Mouse (Mus musculus): ENCODE measurements around the gene Nfix. TPM values are rescaled to one million over a fixed set of nuclear protein-coding genes. Genes with fewer than 3 reads are reported as not detected.
A peak's percentile ranks its signal among the peaks of the same experiment; 100 is the strongest.

The Nfix gene
- polyA plus RNA-seq, 1 experiment: 46.8 TPM

DNA sequence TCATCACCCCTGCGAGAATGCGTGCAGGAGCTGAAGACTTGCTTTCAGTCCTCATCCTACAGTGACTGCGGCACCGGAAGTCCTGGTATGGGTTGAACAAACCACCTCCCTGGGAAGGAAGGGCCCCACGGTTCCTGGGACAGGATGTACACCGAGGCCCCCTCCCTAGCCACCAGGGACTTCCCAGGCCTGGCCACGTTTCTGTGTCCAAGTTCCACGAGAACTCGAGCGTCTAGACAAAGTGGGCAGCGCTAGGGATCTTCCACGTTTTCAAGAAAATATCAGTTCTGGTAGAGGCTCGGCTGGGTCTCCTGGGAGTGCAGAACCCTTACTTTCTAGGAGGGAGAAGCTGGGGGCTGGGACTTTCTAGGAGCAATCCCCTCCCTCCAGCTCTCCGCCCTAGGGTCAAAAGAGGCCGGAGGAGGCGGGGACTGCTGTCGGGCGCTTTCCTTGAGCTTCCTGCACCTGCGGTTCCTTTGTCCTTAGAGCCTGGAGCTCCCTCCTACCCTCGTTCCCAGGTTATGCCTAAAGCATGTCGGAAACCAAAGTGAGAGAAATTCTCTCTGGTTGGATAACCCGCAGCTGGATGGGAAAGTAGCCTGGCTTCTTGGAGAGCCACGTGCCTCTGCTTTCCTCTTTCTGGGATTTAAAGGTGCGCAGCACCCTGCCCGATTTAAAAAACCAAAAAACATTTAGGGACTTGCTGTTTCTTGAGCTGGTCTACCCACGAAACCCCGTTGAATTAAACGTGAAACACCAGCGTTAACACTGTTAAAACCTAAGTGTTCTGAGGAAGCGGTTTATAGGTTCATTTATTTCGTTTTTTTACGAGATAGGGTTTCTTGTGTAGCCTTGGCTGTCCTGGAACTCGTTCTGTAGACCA, 140.0 kb downstream of the Nfix start:
- TF ChIP-seq CTCF (IDR thresholded peaks at IDR 0.05; ENCODE audit: borderline replicate concordance, extremely low read depth, insufficient read depth, insufficient read length) (no peak), POLR2A (IDR thresholded peaks at IDR 0.05; ENCODE audit: borderline replicate concordance, extremely low read depth, insufficient read depth, insufficient read length, poor library complexity, severe bottlenecking) (no peak)
- DNase-seq (ENCODE audit: low read depth): peak; percentile 50

DNA sequence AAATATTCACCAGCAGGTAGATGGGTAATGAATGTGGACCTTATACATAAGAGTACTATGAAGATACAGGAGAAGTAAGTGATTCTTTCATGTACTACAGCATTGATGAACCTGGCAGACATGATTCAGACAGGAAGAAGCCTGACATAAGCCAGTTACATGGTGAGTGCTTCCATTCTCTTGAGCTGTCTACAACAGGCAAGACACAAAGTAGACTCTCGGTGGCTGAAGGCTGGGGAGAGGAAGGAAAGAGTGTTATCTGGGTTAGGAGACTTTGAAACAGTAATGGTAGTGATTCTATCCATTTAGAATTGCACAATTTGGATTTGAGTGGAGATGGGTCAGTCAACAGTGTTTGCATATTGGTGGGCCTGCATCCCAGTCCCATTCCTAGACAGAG, 141.2 kb downstream of the Nfix start:
- no peak for DNase-seq (ENCODE audit: low read depth)
- no peak for TF ChIP-seq CTCF (IDR thresholded peaks at IDR 0.05; ENCODE audit: borderline replicate concordance, extremely low read depth, insufficient read depth, insufficient read length)
- TF ChIP-seq POLR2A (IDR thresholded peaks at IDR 0.05; ENCODE audit: borderline replicate concordance, extremely low read depth, insufficient read depth, insufficient read length, poor library complexity, severe bottlenecking): no peak

- no peak for TF ChIP-seq CTCF (IDR thresholded peaks at IDR 0.05; ENCODE audit: borderline replicate concordance, extremely low read depth, insufficient read depth, insufficient read length)
- no peak for TF ChIP-seq POLR2A (IDR thresholded peaks at IDR 0.05; ENCODE audit: borderline replicate concordance, extremely low read depth, insufficient read depth, insufficient read length, poor library complexity, severe bottlenecking)
- no peak for DNase-seq (ENCODE audit: low read depth)
Observed at GRCm38 (mm10) chr8:84657680-84658079, 142.5 kb downstream of the Nfix start.

DNA sequence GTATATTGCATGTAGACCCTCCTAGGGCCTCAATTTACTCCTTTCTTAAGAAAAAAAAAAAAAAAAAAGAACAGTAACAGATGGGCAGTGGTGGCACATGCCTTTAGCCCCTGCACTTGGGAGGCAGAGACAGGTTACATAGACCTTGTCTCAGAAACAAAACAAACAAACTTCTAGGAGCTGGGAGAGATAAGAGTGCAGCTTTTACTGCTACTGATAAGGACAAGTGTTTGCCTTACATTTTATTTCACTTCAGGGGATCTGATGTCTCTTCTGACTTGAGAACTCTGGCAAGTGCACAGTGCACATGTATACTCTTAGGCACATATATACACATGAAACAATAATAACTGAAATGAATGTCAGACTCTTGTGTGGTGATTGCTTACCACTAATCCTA, 142.9 kb downstream of the Nfix start:
- no peak for DNase-seq (ENCODE audit: low read depth)
- TF ChIP-seq POLR2A (IDR thresholded peaks at IDR 0.05; ENCODE audit: borderline replicate concordance, extremely low read depth, insufficient read depth, insufficient read length, poor library complexity, severe bottlenecking) (no peak), CTCF (IDR thresholded peaks at IDR 0.05; ENCODE audit: borderline replicate concordance, extremely low read depth, insufficient read depth, insufficient read length) (no peak)

- TF ChIP-seq CTCF (IDR thresholded peaks at IDR 0.05; ENCODE audit: borderline replicate concordance, extremely low read depth, insufficient read depth, insufficient read length) (no peak), POLR2A (IDR thresholded peaks at IDR 0.05; ENCODE audit: borderline replicate concordance, extremely low read depth, insufficient read depth, insufficient read length, poor library complexity, severe bottlenecking) (no peak)
- DNase-seq (ENCODE audit: low read depth): peak; percentile 60
Observed at GRCm38 (mm10) chr8:84656641-84657126, 143.5 kb downstream of the Nfix start.

DNA sequence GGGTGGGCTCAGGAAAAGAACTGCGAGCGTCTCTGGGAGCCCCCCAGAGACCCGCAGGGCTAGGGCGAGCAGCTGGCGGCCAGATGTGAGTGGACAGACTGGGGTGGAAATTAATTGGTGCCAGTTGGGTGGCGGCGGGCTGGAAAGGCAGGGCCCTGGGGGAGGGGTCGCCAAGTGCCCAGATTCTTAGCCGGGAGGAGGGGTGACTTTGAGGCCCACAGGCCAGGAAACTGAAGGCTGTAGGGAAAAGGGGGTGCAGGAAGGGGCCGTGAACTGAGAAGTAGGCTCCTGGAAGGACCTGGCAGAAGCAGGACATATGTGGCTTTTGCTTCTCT, 144.0 kb downstream of the Nfix start:
- TF ChIP-seq CTCF (IDR thresholded peaks at IDR 0.05; ENCODE audit: borderline replicate concordance, extremely low read depth, insufficient read depth, insufficient read length) (no peak), POLR2A (IDR thresholded peaks at IDR 0.05; ENCODE audit: borderline replicate concordance, extremely low read depth, insufficient read depth, insufficient read length, poor library complexity, severe bottlenecking) (no peak)
- DNase-seq (ENCODE audit: low read depth): peak; percentile 34

DNA sequence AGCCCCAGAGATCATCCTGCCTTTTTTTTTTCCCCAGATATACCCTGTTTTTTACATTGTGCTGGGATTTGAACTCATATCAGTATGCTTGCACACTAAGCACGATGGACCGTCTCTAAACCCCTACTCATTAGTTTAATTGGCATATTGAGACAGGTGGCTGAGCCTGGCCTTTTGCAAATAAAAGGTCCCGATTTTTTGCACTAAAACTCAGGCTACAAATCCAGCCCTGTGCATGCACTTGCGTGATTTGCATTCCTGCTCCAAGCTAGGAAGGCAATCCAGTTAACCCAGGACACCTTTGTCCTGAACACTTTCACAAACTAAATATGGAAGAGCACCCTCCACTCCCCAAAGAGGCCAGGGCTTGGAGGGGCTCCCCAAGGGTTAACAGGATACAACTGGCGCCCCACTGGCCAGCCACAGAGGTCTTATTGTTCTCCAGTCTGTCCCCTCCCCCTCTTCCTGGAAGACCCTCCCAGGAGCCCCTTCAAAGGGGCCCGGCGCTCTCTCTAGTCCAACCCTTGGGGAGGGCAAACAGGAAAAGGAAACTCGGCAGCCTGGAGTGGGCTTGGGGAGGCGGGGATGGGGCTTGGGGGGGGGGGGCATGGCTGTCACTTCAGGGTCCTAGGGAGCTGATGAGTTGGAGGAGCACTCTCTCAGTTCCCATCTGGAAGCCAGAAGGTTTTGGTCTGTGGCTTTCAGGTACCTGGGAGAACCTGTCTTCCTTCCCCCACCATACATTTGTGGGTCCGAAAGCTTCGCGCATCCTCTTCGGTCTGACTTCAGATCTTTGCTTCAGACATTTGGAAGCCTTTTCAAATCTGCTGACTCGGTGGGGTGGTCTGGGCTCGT, 144.6 kb downstream of the Nfix start:
- no peak for TF ChIP-seq POLR2A (IDR thresholded peaks at IDR 0.05; ENCODE audit: borderline replicate concordance, extremely low read depth, insufficient read depth, insufficient read length, poor library complexity, severe bottlenecking)
- TF ChIP-seq CTCF (IDR thresholded peaks at IDR 0.05; ENCODE audit: borderline replicate concordance, extremely low read depth, insufficient read depth, insufficient read length): no peak
- peak; percentile 86 for DNase-seq (ENCODE audit: low read depth)

- DNase-seq (ENCODE audit: low read depth): no peak
- TF ChIP-seq CTCF (IDR thresholded peaks at IDR 0.05; ENCODE audit: borderline replicate concordance, extremely low read depth, insufficient read depth, insufficient read length) (peak; percentile 23; the same call in 1 of the 2 replicates), POLR2A (IDR thresholded peaks at IDR 0.05; ENCODE audit: borderline replicate concordance, extremely low read depth, insufficient read depth, insufficient read length, poor library complexity, severe bottlenecking) (no peak)
Observed at GRCm38 (mm10) chr8:84654597-84654996, 145.5 kb downstream of the Nfix start.

- no peak for TF ChIP-seq CTCF (IDR thresholded peaks at IDR 0.05; ENCODE audit: borderline replicate concordance, extremely low read depth, insufficient read depth, insufficient read length)
- no peak for TF ChIP-seq POLR2A (IDR thresholded peaks at IDR 0.05; ENCODE audit: borderline replicate concordance, extremely low read depth, insufficient read depth, insufficient read length, poor library complexity, severe bottlenecking)
- DNase-seq (ENCODE audit: low read depth): no peak
Observed at GRCm38 (mm10) chr8:84653092-84653631, 147.0 kb downstream of the Nfix start.

DNA sequence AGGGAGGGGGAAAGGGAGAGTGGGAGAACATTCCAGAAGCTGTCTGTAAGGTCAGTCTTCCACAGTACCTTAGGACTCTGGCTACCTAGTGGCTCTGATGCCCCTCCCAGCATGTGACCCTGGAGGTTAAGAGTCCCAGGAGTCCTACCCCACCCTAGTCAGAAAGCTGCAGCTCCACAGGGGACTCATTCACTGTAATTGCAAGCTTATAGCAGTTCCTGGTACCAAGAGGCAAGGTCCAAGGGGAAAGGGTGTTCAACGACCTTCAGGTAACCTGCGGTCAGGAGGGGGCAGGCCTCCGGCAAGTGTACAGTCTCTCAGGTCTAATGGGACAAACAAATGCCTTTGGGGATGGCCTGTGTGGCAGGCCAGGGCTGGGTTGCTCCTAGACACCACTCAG, 149.9 kb downstream of the Nfix start:
- TF ChIP-seq POLR2A (IDR thresholded peaks at IDR 0.05; ENCODE audit: borderline replicate concordance, extremely low read depth, insufficient read depth, insufficient read length, poor library complexity, severe bottlenecking) (no peak), CTCF (IDR thresholded peaks at IDR 0.05; ENCODE audit: borderline replicate concordance, extremely low read depth, insufficient read depth, insufficient read length) (no peak)
- DNase-seq (ENCODE audit: low read depth): no peak

Other genes with a start within 250 kb of the Nfix start
- 7.3 and 11.0 TPM in 2 replicates for gene Ier2, start 137.5 kb downstream of the Nfix start, polyA plus RNA-seq (2012; rRNA removed)
- 113 and 120 TPM in 2 replicates for gene Trmt1, start 114.0 kb downstream of the Nfix start, polyA plus RNA-seq (2012; rRNA removed)
- gene Nacc1, start 112.5 kb downstream of the Nfix start, polyA plus RNA-seq (2012; rRNA removed): 81.8 and 87.0 TPM in 2 replicates
- 3.4 and 4.7 TPM in 2 replicates for gene Lyl1, start 98.9 kb downstream of the Nfix start, polyA plus RNA-seq (2012; rRNA removed)
- gene G430095P16Rik, start 77.3 kb downstream of the Nfix start, polyA plus RNA-seq (2012; rRNA removed): 0.92 and 1.5 TPM in 2 replicates
- 8.0 and 8.9 TPM in 2 replicates for gene Dand5, start 22.5 kb upstream of the Nfix start, polyA plus RNA-seq (2012; rRNA removed)
- 30.1 and 39.2 TPM in 2 replicates for gene Gadd45gip1, start 31.2 kb upstream of the Nfix start, polyA plus RNA-seq (2012; rRNA removed)
- gene Rad23a, start 40.3 kb upstream of the Nfix start, polyA plus RNA-seq (2012; rRNA removed): 63.7 and 66.0 TPM in 2 replicates
- 374 and 466 TPM in 2 replicates for gene Calr, start 46.6 kb upstream of the Nfix start, polyA plus RNA-seq (2012; rRNA removed)
- 109 and 153 TPM in 2 replicates for gene Farsa, start 56.6 kb upstream of the Nfix start, polyA plus RNA-seq (2012; rRNA removed)
- gene Syce2, start 71.8 kb upstream of the Nfix start, polyA plus RNA-seq (2012; rRNA removed): 15.1 and 24.2 TPM in 2 replicates
- gene Gcdh, start 93.6 kb upstream of the Nfix start, polyA plus RNA-seq (2012; rRNA removed): 41.9 and 55.4 TPM in 2 replicates
- gene Klf1, start 101.6 kb upstream of the Nfix start, polyA plus RNA-seq (2012; rRNA removed): 0.66 and 0.77 TPM in 2 replicates
- gene Dnase2a, start 108.2 kb upstream of the Nfix start, polyA plus RNA-seq (2012; rRNA removed): 5.1 and 6.8 TPM in 2 replicates
- 133 and 166 TPM in 2 replicates for gene Mast1, start 137.0 kb upstream of the Nfix start, polyA plus RNA-seq (2012; rRNA removed)
- 7.2 and 7.6 TPM in 2 replicates for gene Rtbdn, start 146.6 kb upstream of the Nfix start, polyA plus RNA-seq (2012; rRNA removed)
- gene Gm49661, start 169.1 kb upstream of the Nfix start, polyA plus RNA-seq (2012; rRNA removed): not detected in 2 replicates
- 756 and 915 TPM in 2 replicates for gene Prdx2, start 169.2 kb upstream of the Nfix start, polyA plus RNA-seq (2012; rRNA removed)
- 41.8 and 51.3 TPM in 2 replicates for gene Rnaseh2a, start 169.4 kb upstream of the Nfix start, polyA plus RNA-seq (2012; rRNA removed)
- 6.7 and 7.1 TPM in 2 replicates for gene Junb, start 178.4 kb upstream of the Nfix start, polyA plus RNA-seq (2012; rRNA removed)
- 21.2 and 27.2 TPM in 2 replicates for gene Hook2, start 190.3 kb upstream of the Nfix start, polyA plus RNA-seq (2012; rRNA removed)
- 0.05 and 0.06 TPM in 2 replicates for gene Best2, start 214.2 kb upstream of the Nfix start, polyA plus RNA-seq (2012; rRNA removed)
- gene Asna1, start 224.9 kb upstream of the Nfix start, polyA plus RNA-seq (2012; rRNA removed): 224 and 279 TPM in 2 replicates
- 191 and 216 TPM in 2 replicates for gene Trir, start 226.5 kb upstream of the Nfix start, polyA plus RNA-seq (2012; rRNA removed)
- 129 and 140 TPM in 2 replicates for gene Tnpo2, start 236.6 kb upstream of the Nfix start, polyA plus RNA-seq (2012; rRNA removed)

Data from brain, embryonic 14.5 days (tissue).